Mouse (Mus musculus) Patski (cell line): ENCODE data around the gene Tet3. TPM values are rescaled to one million over a fixed set of nuclear protein-coding genes. Genes with fewer than 3 reads are reported as not detected.
"Not testable (repeated sequence)": the region's sequence is repeated elsewhere in the genome, so short reads cannot be mapped to it uniquely, and the experiment has no call there.

Source experiments
- ATAC-seq: fragments of 100-300 bp; one replicate; pipeline ENCODE4 v1.8.0; 2021
- CTCF ChIA-PET: fragments of 350-600 bp; sonication (Branson Sonifier 250); formaldehyde crosslinking; loops from one replicate; lab custom pipeline; 2022; ENCODE audit warnings: inconsistent platforms; lab: Charles Lee
- POLR2A ChIA-PET: fragments of 350-600 bp; sonication (Branson Sonifier 250); formaldehyde crosslinking; loops from one replicate; lab custom pipeline; 2022; ENCODE audit warnings: antibody characterized with exemption, inconsistent platforms; lab: Charles Lee
- DNase-seq: peaks from one replicate; pipeline ENCODE4 v3.0.0-alpha.2; 2011; ENCODE audit warnings: low read depth, low spot score
- H3K27me3 ChIP-seq: fragments of 371-371 bp; one replicate; pipeline ENCODE4 v1.5.1; 2021
- CTCF ChIP-seq: fragments of 100-300 bp; IDR thresholded peaks from one replicate; pipeline ENCODE4 v1.5.1; 2021
- in situ Hi-C: fragments of 300-500 bp; cut with MboI; formaldehyde crosslinking; loops from 3 replicates; pipeline ENCODE4 v1.11.1; 2018; ENCODE audit warnings: low pct_unique_long_range_greater_than_20kb, mixed read lengths
- polyA plus RNA-seq: library from polyadenylated mRNA; unstranded; gene quantifications from one replicate; pipeline ENCODE4 v1.2.3, GENCODE M21; 2021

Gene Tet3
- polyA plus RNA-seq, 1 experiment from 2014 or later = 10.5 TPM

- CTCF ChIA-PET = interaction anchor here (1.1 to 1.2 kb wide), 2 partner anchors 13 to 165 kb away, joined by 3 to 4 read pairs; no protein-coding TSS in a partner anchor
- ATAC-seq (no peak), DNase-seq (no peak)
Measured at GRCm38 (mm10) chr6:83347916-83348315, 111.0 kb downstream of the Tet3 start.

DNA sequence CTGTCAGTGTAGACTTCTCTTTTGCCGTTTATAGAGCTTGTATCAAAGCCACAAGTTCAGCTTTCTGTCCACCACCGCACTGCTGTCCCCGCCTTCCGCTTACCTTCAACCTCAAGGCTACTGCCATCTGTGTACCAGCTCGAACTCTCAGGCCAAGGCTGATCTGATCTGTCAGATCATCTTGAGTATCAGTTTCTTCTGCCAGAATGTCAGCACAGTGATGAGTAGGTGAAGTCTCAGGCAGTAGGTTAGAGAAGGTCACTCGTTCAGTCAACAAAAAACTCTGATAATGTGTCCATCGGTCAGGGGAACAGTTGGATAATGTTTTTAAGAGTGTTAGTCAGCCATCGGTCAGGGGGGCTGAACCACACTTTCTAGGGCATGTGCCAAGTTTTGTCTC lies 113.6 kb downstream of the Tet3 start:
- DNase-seq, in situ Hi-C loops, POLR2A ChIA-PET, CTCF ChIA-PET, H3K27me3 ChIP-seq, ATAC-seq: not testable (repeated sequence)

More at GRCm38 (mm10) chr6:83347916-83348315, 111.0 kb downstream of the Tet3 start:
- H3K27me3 ChIP-seq = no peaks in the 10 kb centered on the region
- in situ Hi-C loops = no loop called here
- POLR2A ChIA-PET = no interaction called here
- no peak for TF ChIP-seq CTCF

- ChIA-PET CTCF (no interaction called here), POLR2A (no interaction called here)
- in situ Hi-C loops = no loop called here
- ATAC-seq (no peak), DNase-seq (no peak)
- H3K27me3 ChIP-seq = no peaks in the 10 kb centered on the region
- no peak for TF ChIP-seq CTCF
Measured at GRCm38 (mm10) chr6:83342957-83343356, 115.9 kb downstream of the Tet3 start.

- no peaks in the 10 kb centered on the region for H3K27me3 ChIP-seq
- DNase-seq (no peak), ATAC-seq (no peak)
- ChIA-PET CTCF (interaction anchor here (1.0 kb wide), 1 partner anchor 172 kb away, joined by 3 read pairs; no protein-coding TSS in a partner anchor), POLR2A (no interaction called here)
- TF ChIP-seq CTCF = no peak
- in situ Hi-C loops = no loop called here
Measured at GRCm38 (mm10) chr6:83341387-83341786, 117.5 kb downstream of the Tet3 start.

DNA sequence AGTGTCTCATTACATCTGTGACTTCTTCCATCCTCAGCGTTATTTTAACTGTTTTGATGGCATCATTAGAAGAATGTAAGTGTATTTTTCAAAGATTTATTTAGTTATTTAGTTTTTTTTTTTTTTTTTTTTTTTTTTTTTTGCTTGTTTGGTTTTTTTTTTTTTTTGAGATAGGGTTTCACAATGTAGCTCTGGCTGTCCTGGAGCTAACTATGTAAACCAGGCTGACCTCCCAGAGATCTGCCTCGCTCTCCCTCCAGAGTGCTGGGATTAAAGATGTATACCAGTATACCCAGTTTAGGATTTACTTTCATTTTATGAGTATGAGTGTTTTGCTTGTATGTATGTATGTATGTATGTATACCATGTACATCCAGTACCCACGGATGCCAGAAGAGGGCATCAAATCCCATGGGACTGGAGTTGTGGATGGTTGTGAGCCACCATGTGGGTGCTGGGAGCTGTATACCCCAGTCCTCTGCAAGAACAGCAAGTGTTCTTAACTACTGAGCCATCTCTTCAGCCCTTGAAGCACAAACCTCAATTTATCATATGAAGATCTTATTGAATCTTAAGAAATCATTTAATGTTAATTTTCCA lies 131.2 kb downstream of the Tet3 start:
- no peaks in the 10 kb centered on the region for H3K27me3 ChIP-seq
- no peak for TF ChIP-seq CTCF
- ChIA-PET POLR2A (interaction anchor here (0.7 kb wide), 1 partner anchor 183 kb away, joined by 3 read pairs; no protein-coding TSS in a partner anchor), CTCF (no interaction called here)
- no peak for DNase-seq
- ATAC-seq = no peak
- in situ Hi-C loops = no loop called here

GRCm38 (mm10) chr6:83326761-83327160 lies 132.1 kb downstream of the Tet3 start:
- no peak for TF ChIP-seq CTCF
- DNase-seq (no peak), ATAC-seq (no peak)
- in situ Hi-C loops = no loop called here
- no peaks in the 10 kb centered on the region for H3K27me3 ChIP-seq
- ChIA-PET POLR2A (no interaction called here), CTCF (no interaction called here)

GRCm38 (mm10) chr6:83326394-83326736 lies 132.5 kb downstream of the Tet3 start:
- POLR2A ChIA-PET = no interaction called here
- DNase-seq (no peak), ATAC-seq (no peak)
- TF ChIP-seq CTCF = no peak
- no peaks in the 10 kb centered on the region for H3K27me3 ChIP-seq
- in situ Hi-C loops = no loop called here
- CTCF ChIA-PET = interaction anchor here (0.8 to 1.6 kb wide), 2 partner anchors 9 to 13 kb away, joined by 3 to 5 read pairs; no protein-coding TSS in a partner anchor

- ATAC-seq = peak; percentile 99
- POLR2A ChIA-PET = interaction anchor here (1.2 kb wide), 1 partner anchor 9 kb away, joined by 5 read pairs; no protein-coding TSS in a partner anchor
Measured at GRCm38 (mm10) chr6:83325525-83326393, 133.1 kb downstream of the Tet3 start, which contains the start of the genes Mthfd2 and Mob1a. Gene Mthfd2 (minus strand): TSS chr6:83325908. Gene Mob1a (plus strand): TSS chr6:83326016.

GRCm38 (mm10) chr6:83323652-83324419 lies 135.0 kb downstream of the Tet3 start:
- DNase-seq = no peak
- H3K27me3 ChIP-seq = no peaks in the 10 kb centered on the region
- ChIA-PET POLR2A (no interaction called here), CTCF (no interaction called here)
- in situ Hi-C loops = no loop called here
- ATAC-seq = no peak
- no peak for TF ChIP-seq CTCF

More at GRCm38 (mm10) chr6:83325525-83326393, 133.1 kb downstream of the Tet3 start, which contains the start of the genes Mthfd2 and Mob1a:
- in situ Hi-C loops = no loop called here
- TF ChIP-seq CTCF = no peak
- CTCF ChIA-PET = interaction anchor here (0.8 to 1.6 kb wide), 2 partner anchors 9 to 14 kb away, joined by 3 to 5 read pairs; no protein-coding TSS in a partner anchor
- no peaks in the 10 kb centered on the region for H3K27me3 ChIP-seq
- peak; percentile 74 for DNase-seq

- POLR2A ChIA-PET = no interaction called here
- TF ChIP-seq CTCF = no peak
- ATAC-seq = no peak
- in situ Hi-C loops = no loop called here
- no peak for DNase-seq
- H3K27me3 ChIP-seq = no peaks in the 10 kb centered on the region
- CTCF ChIA-PET = no interaction called here
Measured at GRCm38 (mm10) chr6:83322794-83323193, 136.1 kb downstream of the Tet3 start.
